Mouse (Mus musculus) urinary bladder, postnatal 14 days (tissue): ENCODE measurements around the gene Exoc3l4.

ENCODE experiments used
- DNase-seq: peaks from one replicate; pipeline ENCODE4 v3.0.0; 2021; ENCODE audit warnings: low spot score

The Exoc3l4 gene

DNA sequence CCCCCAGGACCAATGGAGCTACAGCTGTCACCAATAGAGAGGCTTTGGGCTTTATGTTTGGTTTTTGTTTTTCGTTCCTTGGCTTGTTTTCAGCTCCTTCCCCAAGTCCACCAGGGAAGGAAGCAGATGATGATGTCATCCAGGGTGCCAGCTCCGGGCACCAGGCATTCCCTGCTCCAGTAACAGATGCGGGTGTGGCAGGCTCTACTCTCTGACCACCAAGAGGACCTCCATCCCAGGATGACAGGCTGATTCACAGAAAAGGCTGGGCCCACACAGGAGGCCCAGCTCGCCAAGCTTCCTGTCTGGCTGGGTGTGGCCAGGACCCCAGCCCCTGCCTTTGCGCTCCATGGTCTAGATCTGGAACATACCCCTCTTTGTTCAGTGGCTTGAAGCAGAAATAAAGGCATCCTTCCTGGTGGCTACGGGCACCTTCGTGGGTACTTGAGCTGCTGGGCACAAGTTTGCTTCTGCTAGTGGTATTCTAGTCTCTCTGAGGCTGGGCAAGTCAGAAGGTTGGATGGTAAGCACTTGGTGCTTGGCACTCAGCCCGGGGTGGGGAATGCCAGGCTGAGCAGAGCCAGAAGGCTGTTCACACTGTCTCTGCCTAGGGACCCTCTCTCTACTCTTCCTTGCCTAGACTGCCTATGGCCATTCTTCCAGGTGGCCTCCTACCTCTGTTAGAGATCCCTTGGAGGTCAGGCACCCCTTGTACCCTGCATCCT is 5.0 kb upstream of the Exoc3l4 start:
- DNase-seq: peak; percentile 4

GRCm38 (mm10) chr12:111412581-111413284 is 4.1 kb upstream of the Exoc3l4 start:
- peak; percentile 3 for DNase-seq

DNA sequence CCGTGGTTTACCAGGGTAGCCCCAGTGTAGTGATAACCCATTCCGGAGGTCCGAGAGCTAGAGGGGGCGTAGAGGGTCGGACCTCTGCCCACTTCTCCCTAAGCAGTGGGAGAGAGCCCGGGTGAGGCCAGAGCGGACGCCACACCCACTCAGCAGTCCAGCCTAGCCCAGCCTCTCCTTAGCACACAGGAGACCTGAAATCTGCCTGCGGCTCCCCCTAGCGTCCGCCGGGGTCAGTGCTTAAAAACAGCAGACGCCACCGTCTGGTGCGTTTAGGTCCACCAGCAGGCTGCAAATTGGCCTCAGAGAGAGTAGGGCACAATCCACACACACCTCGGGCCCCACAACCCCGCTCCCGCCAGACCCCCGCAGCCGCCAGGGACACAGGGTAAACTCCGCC is 3.5 kb upstream of the Exoc3l4 start:
- DNase-seq: peak; percentile 92

DNA sequence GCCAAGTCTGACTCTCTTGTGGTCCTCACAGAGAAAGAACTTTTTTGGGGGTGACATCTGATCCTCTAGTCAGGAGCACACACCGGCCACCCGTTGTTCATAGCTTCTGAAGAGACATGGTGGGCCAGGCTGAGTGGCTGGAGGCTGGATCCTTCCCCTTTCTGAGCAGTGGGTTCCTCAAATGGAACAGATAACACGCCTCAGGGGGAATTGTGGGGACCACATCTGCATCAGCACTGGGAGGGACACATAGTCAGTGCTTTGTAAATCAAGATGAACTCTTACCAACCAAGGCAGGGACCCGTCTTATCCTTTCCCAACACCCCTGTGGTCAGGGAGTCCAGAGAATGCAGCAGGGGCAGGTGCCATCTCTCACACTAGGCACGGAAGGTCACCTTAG is 3.1 kb downstream of the Exoc3l4 start:
- no peak for DNase-seq

GRCm38 (mm10) chr12:111420946-111421709 is 4.3 kb downstream of the Exoc3l4 start:
- no peak for DNase-seq

DNA sequence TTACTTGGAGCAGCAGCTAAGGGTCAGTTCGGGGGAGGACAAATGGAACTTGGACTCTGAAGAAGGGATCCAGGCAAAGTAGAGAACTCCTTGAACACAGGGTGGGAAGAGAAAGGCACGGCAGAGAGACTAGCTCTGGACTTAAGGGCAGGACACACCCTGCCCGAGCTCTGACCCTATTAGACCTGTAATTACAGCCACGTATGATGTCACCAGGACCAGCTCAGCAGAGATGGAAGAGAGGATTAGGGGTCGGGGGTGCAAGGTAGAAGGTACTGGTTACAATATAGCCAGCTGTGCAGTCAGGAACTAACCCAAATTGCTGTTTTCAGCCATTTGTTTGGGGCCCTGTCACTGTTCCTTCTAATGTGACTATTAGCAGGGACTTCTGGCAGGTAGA is 6.0 kb downstream of the Exoc3l4 start:
- DNase-seq: no peak

- DNase-seq: peak; percentile 2
Measured at GRCm38 (mm10) chr12:111423570-111424129, 6.8 kb downstream of the Exoc3l4 start.

DNA sequence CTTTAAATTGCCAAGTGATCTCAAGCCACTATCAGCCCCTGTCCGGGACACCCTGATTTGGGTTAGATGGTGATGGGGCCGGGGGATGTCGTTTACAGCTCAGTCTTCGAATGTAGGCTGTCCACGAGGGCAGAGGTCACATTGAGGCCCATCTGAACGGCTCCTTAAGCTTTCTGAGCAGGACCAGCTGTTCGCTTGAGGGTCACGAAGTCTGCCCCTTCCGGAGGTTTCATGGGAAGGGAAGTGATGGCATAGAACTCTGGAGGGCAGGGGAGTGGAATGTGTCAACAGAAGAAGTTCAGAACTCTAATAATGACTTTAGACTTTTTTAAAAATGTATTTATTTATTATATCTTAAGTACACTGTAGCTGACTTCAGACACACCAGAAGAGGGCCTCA is 7.7 kb downstream of the Exoc3l4 start:
- DNase-seq: no peak

- peak; percentile 93 for DNase-seq
Measured at GRCm38 (mm10) chr12:111425258-111425657, 8.4 kb downstream of the Exoc3l4 start.

DNA sequence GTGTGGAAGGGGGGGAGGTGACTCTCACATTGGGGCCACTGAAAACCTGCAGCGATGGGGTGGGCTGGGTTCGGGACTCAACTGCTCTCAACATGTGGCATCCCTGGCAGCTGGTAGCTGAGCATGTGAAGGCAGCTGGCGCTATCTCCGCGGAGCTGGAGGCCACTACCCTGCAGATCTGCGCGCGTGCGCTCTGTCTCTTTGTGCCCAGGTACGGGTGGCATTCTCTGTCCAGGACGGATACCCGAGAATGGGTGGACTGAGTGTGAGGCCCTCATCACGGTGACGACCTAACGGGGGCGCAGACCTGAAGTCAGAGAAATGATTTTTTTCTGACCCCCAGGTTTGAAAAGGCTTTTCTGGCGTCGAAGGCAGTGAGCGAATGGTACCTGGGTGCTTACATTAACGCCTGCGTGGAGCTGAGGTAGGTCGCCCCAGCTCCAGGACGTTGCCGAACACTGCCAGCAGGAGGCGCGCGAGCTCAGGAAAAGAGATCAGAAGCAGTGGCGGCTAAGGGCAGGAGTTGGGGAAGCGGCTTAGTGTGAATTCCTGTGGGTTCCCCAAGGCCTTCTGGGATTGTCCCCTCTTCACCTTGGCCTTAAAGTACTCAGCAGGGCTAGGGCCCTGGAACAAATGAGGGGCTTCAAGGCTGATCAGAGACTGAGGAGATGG is 9.1 kb downstream of the Exoc3l4 start:
- peak; percentile 96 for DNase-seq

DNA sequence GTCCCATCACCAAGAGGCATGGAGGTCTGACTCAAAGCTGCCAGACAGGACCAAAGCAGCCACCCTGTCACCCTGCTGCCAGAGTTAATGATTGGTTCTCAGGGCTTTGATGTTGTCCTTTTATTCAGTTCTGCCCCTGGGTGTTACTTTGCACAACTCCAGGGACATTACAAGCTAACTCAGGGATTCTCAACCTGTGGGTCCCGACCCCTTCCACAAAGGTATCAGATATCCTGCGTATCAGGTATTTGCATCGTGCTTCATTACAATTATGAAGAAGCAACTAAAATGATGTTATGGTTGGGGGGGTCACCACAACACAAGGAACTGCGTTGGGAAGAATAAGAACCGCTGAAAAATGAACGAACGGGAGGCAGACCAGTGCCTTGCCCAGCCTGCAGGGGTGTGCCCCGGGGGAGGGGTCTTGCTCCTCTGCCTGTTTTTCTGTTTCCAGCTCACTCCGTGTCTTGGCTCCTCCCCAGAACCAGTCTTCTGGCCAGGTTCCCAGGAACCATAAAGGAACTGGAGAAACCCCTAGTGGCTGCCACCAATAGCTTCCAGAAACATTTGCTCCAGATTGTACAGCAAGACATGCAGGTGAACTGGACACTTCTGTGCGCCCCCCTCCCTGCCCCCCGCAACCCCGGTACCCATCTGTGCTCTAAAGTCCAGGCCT is 10.8 kb downstream of the Exoc3l4 start:
- DNase-seq: peak; percentile 55

DNA sequence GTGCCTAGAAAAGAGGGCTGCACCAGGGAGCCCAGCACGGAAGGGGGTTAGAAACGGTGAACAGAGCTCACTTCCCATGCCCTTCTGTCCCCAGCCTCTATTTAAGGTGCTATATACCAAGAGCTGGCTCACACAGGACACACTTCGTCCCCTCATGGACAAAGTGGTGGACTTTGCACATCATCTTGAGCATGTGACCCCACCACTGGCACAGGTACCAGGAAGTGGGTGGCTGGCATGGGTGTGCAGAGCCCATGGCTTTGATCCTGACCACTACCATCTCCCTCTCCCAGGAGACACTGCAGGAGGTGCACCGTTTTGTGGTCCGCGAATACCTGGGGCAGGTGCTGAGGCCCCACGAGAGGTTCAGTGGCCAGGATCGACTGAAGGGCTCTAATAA is 11.5 kb downstream of the Exoc3l4 start:
- DNase-seq: no peak

- no peak for DNase-seq
Measured at GRCm38 (mm10) chr12:111428961-111429911, 12.4 kb downstream of the Exoc3l4 start.

DNA sequence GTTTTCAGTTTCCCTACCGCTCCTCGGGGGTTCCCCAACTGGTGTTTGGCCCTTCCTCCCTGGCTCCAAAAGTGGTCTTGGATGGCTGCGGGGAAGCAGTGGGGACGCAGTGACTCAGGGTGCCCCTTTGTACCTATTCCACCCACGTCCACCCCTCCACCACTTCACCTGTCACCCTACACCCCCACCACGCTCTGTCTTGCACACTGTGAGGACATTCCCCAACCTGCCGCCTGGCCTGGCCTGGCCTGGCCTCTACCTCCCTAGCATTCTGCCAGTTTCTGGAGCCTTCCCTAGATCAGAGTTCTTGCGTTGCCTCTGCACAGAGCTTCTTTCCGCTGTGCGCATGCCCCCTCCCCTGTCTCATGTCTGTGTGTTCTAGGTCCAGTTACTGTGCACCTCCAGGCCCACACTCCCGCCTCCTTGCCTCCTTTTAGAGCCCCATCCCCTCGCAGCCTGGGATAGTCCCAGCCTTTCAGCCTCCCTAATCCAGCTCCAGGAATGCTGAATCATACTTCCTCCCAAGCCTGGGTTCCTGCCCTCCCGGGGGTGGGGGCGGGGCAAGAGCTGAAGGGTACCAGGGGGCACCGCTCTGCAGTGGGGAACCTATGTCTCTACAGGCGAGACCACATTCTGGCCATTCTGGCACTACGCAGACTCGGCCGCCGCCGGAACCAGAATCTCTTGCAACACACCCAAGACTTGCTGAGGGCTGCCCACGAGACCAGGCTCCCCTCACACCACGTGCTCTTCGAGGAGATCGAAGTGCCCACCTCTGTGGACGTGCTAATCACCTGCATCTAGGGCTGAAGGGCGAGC is 13.4 kb downstream of the Exoc3l4 start:
- DNase-seq: peak; percentile 61

GRCm38 (mm10) chr12:111430868-111431817 is 14.3 kb downstream of the Exoc3l4 start:
- peak; percentile 56 for DNase-seq

GRCm38 (mm10) chr12:111432097-111432496 is 15.3 kb downstream of the Exoc3l4 start:
- DNase-seq: peak; percentile 69

- no peak for DNase-seq
Measured at GRCm38 (mm10) chr12:111432751-111433331, 16.0 kb downstream of the Exoc3l4 start.
